Mouse (Mus musculus): ENCODE data around the gene Npepl1. TPM values are rescaled to one million over a fixed set of nuclear protein-coding genes. Genes with fewer than 3 reads are reported as not detected.

Npepl1 gene
- total RNA-seq (2014; rRNA removed) (17.4 and 22.7 TPM in 2 replicates), polyA plus RNA-seq (2015; fragmentation: Nextera tagmentation; extraction: Ambion mirVana) (14.5 and 15.7 TPM in 2 replicates)

GRCm38 (mm10) chr2:174109991-174110782 lies at the start of gene Npepl1:
Gene Npepl1, plus strand, starts transcription at chr2:174110349.
- DNase-seq (ENCODE audit: low spot score) (peak; percentile 63), ATAC-seq (ENCODE audit: low FRiP score) (peak; percentile 80)
- Histone ChIP-seq H3K27me3 (ENCODE audit: insufficient read depth, low read length) (no peaks in the 10 kb centered on the region), H3K9me3 (ENCODE audit: low read length) (no peaks in the 10 kb centered on the region), H3K36me3 (ENCODE audit: insufficient read depth, low read length) (no peaks in the 10 kb centered on the region), H3K9ac (replicated peaks; ENCODE audit: low read length, poor library complexity, severe bottlenecking) (peak within 1 kb of the TSS; percentile 60), H3K4me1 (ENCODE audit: insufficient read depth, low read length) (no peaks in the 10 kb centered on the region), H3K4me2 (ENCODE audit: low read depth, low read length, poor library complexity, severe bottlenecking) (peak within 1 kb of the TSS; percentile 53), H3K27ac (ENCODE audit: low read depth, low read length) (peak within 1 kb of the TSS; percentile 9; the same call in 1 of the 2 replicates), H3K4me3 (ENCODE audit: low read depth, low read length) (peak within 1 kb of the TSS; percentile 30)
- no peak for TF ChIP-seq CTCF (IDR thresholded peaks at IDR 0.05)
- WGBS, result 6% methylated on average over 66 of the region's 90 CpGs

DNA sequence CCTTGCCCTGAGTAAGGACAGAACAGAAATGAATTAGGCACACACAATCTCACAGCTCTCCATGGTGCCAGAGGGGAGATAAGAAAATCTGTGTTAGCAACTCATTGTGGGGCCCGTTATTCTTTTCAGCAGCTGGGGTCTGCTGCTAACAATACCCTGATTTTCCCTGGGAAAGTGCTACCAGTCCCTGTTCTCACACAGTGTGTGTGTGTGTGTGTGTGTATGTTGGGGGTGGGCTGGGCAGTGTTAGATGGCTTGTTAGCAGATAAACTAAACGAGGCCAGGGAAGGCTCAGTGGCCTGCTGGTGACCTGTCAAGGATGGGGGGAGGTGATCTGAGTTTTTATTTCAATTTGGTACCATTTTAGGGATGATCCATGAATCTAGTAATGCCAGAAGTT lies 48.9 kb upstream of the Npepl1 start:
- Histone ChIP-seq H3K27ac (ENCODE audit: low read depth, low read length) (no peak overlapping the region), H3K27me3 (ENCODE audit: insufficient read depth, low read length) (no peaks in the 10 kb centered on the region)
- 25% methylated on average over 2 of the region's 2 CpGs for WGBS

GRCm38 (mm10) chr2:174063074-174063473 lies 47.1 kb upstream of the Npepl1 start:
- Histone ChIP-seq H3K9ac (replicated peaks; ENCODE audit: low read length, poor library complexity, severe bottlenecking) (no peak overlapping the region), H3K4me1 (ENCODE audit: insufficient read depth, low read length) (no peaks in the 10 kb centered on the region), H3K36me3 (ENCODE audit: insufficient read depth, low read length) (no peaks in the 10 kb centered on the region), H3K4me3 (ENCODE audit: low read depth, low read length) (no peak overlapping the region), H3K4me2 (ENCODE audit: low read depth, low read length, poor library complexity, severe bottlenecking) (no peak overlapping the region), H3K27me3 (ENCODE audit: insufficient read depth, low read length) (no peaks in the 10 kb centered on the region), H3K9me3 (ENCODE audit: low read length) (no peaks in the 10 kb centered on the region), H3K27ac (ENCODE audit: low read depth, low read length) (no peak overlapping the region)
- DNase-seq (ENCODE audit: low spot score) (no peak), ATAC-seq (ENCODE audit: low FRiP score) (no peak)
- TF ChIP-seq CTCF (IDR thresholded peaks at IDR 0.05), result no peak
- WGBS, result 79% methylated on average over 6 of the region's 6 CpGs

More for the DNA sequence above, 48.9 kb upstream of the Npepl1 start:
- H3K4me2 ChIP-seq (ENCODE audit: low read depth, low read length, poor library complexity, severe bottlenecking), result no peak overlapping the region
- H3K9me3 ChIP-seq (ENCODE audit: low read length), result no peaks in the 10 kb centered on the region
- no peak for TF ChIP-seq CTCF (IDR thresholded peaks at IDR 0.05)
- H3K4me1 ChIP-seq (ENCODE audit: insufficient read depth, low read length), result no peaks in the 10 kb centered on the region
- H3K9ac ChIP-seq (replicated peaks; ENCODE audit: low read length, poor library complexity, severe bottlenecking), result no peak overlapping the region
- DNase-seq (ENCODE audit: low spot score), result no peak
- ATAC-seq (ENCODE audit: low FRiP score), result no peak
- H3K4me3 ChIP-seq (ENCODE audit: low read depth, low read length), result no peak overlapping the region
- H3K36me3 ChIP-seq (ENCODE audit: insufficient read depth, low read length), result no peaks in the 10 kb centered on the region

- no peak overlapping the region for H3K4me3 ChIP-seq (ENCODE audit: low read depth, low read length)
- DNase-seq (ENCODE audit: low spot score) (no peak), ATAC-seq (ENCODE audit: low FRiP score) (no peak)
- WGBS, result 79% methylated on average over 9 of the region's 9 CpGs
- no peak overlapping the region for H3K27ac ChIP-seq (ENCODE audit: low read depth, low read length)
- no peaks in the 10 kb centered on the region for H3K27me3 ChIP-seq (ENCODE audit: insufficient read depth, low read length)
- TF ChIP-seq CTCF (IDR thresholded peaks at IDR 0.05), result no peak
- H3K4me2 ChIP-seq (ENCODE audit: low read depth, low read length, poor library complexity, severe bottlenecking), result no peak overlapping the region
- H3K4me1 ChIP-seq (ENCODE audit: insufficient read depth, low read length), result no peaks in the 10 kb centered on the region
- no peaks in the 10 kb centered on the region for H3K9me3 ChIP-seq (ENCODE audit: low read length)
- no peak overlapping the region for H3K9ac ChIP-seq (replicated peaks; ENCODE audit: low read length, poor library complexity, severe bottlenecking)
- H3K36me3 ChIP-seq (ENCODE audit: insufficient read depth, low read length), result no peaks in the 10 kb centered on the region
Measured at GRCm38 (mm10) chr2:174063527-174064211, 46.5 kb upstream of the Npepl1 start.

DNA sequence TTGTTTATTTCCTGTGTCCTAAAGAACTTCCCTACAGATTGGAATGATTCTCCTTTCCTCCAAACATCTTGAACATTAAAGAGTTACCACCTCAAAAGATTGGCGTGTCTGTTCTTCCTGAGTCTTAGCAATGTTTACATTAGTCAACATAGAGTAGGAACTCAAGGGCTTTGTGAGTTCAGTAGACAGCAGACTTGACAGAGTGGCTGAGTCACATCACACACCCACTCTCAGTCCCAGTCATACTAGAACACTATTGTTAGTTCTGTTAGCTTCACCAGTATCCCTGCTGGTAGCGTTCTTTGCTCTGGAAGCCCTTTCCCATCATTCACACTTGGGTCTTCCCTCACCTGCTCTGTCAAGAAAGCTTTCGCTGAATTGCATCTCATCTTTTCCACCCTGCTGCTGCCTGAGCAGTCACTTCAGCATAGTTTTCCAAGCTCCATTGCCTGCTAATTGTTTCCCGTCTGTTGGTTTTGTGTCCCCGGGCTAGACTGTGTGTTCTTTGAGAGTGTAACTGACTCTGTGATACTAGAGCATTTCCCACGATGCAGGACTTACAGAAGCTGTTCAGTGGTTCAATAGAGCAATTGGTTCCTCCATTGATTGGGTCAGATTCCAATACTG lies 42.2 kb upstream of the Npepl1 start:
- no peaks in the 10 kb centered on the region for H3K27me3 ChIP-seq (ENCODE audit: insufficient read depth, low read length)
- DNase-seq (ENCODE audit: low spot score) (no peak), ATAC-seq (ENCODE audit: low FRiP score) (no peak)
- H3K36me3 ChIP-seq (ENCODE audit: insufficient read depth, low read length), result no peaks in the 10 kb centered on the region
- H3K4me3 ChIP-seq (ENCODE audit: low read depth, low read length), result no peak overlapping the region
- no peak overlapping the region for H3K9ac ChIP-seq (replicated peaks; ENCODE audit: low read length, poor library complexity, severe bottlenecking)
- 85% methylated on average over 6 of the region's 6 CpGs for WGBS
- no peak for TF ChIP-seq CTCF (IDR thresholded peaks at IDR 0.05)
- no peak overlapping the region for H3K27ac ChIP-seq (ENCODE audit: low read depth, low read length)
- no peaks in the 10 kb centered on the region for H3K4me1 ChIP-seq (ENCODE audit: insufficient read depth, low read length)
- no peaks in the 10 kb centered on the region for H3K9me3 ChIP-seq (ENCODE audit: low read length)
- H3K4me2 ChIP-seq (ENCODE audit: low read depth, low read length, poor library complexity, severe bottlenecking), result no peak overlapping the region

Measured in midbrain, postnatal 0 days (tissue).